9 mouse cellular contexts compared by ENCODE assay signal in the genomic region with DNA sequence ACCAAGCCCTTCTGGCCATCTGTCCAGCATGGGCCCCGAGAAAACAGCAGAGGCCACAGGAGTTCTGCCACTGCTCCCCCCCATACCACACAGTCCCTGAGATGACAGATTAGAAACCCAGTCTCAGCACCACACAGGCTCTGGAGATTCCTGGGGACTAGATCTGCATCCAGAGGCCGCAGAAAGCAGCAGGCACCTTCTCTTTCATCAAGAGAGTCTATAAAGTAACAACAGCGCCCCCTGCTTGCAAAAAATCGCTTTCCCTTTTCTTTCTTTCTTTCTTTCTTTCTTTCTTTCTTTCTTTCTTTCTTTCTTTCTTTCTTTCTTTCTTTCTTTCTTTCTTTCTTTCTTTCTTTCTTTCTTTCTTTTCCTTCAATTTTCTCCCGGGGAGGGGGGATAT. TPM values are rescaled to one million over a fixed set of nuclear protein-coding genes. Genes with fewer than 3 reads are reported as not detected.
DNase-seq lines count a peak whose midpoint lies in the region.
"Had no signal": no experiment of that assay in that cellular context is flagged by ENCODE, and none has a peak within 500 bp of the region (broad histone marks: within the 10 kb centered on the region; RNA-seq: fewer than 3 reads in every experiment).

No protein-coding gene starts in this region.

- intact Hi-C loops in left cerebral cortex, postnatal 4 days (cut with DNase I) = loop anchor here (2.0 kb wide), 1 partner anchor 95 kb away; no protein-coding TSS in a partner anchor

- peak; percentile 37 for DNase-seq in adrenal gland, postnatal 25 days
- no peak for DNase-seq in adrenal gland, adult 2 months
- peak; percentile 58 for DNase-seq in left cerebral cortex, postnatal 4 days
- no peak for DNase-seq in left cerebral cortex, adult 8-10 months (ENCODE audit: low spot score in 2 of 2)
- peak; percentile 32 to 56 for DNase-seq in cerebellum, postnatal 25 days
- peak; percentile 71 for DNase-seq in kidney, postnatal 10 days
- peak; percentile 86 for DNase-seq in retina, embryonic 14.5 days (ENCODE audit: low spot score)
- no peak for DNase-seq in frontal cortex, postnatal 10 days (ENCODE audit: low spot score in 2 of 2)

RNA-seq across cellular contexts. Expression of a gene that starts 2.1 kb away (rescaled TPM):
- not detected in 2 replicates for total RNA-seq in adrenal gland, postnatal 25 days (2021)
- under 1 TPM in 1 of 2 experiments, not detected in 1; 0.14 TPM for total RNA-seq in adrenal gland, adult 2 months (2021)
- polyA plus RNA-seq in adrenal gland, adult 2 months (2012; rRNA removed) = 0.07 TPM in 1 of 2 replicates, not detected in the other
- under 1 TPM; 0.26 to 0.62 TPM for total RNA-seq in left cerebral cortex, postnatal 4 days (2021)
- total RNA-seq in left cerebral cortex, adult 8-10 months (2022) = not detected
- polyA plus RNA-seq: liver, embryonic 15.5 days had no signal

RNA-seq across cellular contexts. Expression of a gene that starts 20.7 kb away (rescaled TPM):
- 18.7 and 27.1 TPM in 2 replicates for total RNA-seq in adrenal gland, postnatal 25 days (2021)
- 10 to 100 TPM; 20.5 to 27.0 TPM for total RNA-seq in adrenal gland, adult 2 months (2021)
- 7.8 and 9.5 TPM in 2 replicates for polyA plus RNA-seq in adrenal gland, adult 2 months (2012; rRNA removed)
- total RNA-seq in left cerebral cortex, postnatal 4 days (2021) = 10 to 100 TPM; 33.5 to 36.0 TPM
- 10 to 100 TPM; 23.4 to 30.7 (median 24.9) TPM for total RNA-seq in left cerebral cortex, adult 8-10 months (2022)

RNA-seq across cellular contexts. Expression of a gene that starts 45.5 kb away (rescaled TPM):
- total RNA-seq in adrenal gland, postnatal 25 days (2021) = 111 and 117 TPM in 2 replicates
- total RNA-seq in adrenal gland, adult 2 months (2021) = 100 to 1,000 TPM; 105 to 244 TPM
- polyA plus RNA-seq in adrenal gland, adult 2 months (2012; rRNA removed) = 115 and 133 TPM in 2 replicates
- total RNA-seq in left cerebral cortex, postnatal 4 days (2021) = 10 to 100 TPM; 27.5 to 30.5 TPM
- 10 to 100 TPM; 38.1 to 47.4 (median 43.6) TPM for total RNA-seq in left cerebral cortex, adult 8-10 months (2022)

RNA-seq across cellular contexts. Expression of a gene that starts 47.0 kb away (rescaled TPM):
- not detected in 2 replicates for total RNA-seq in adrenal gland, postnatal 25 days (2021)
- not detected for total RNA-seq in adrenal gland, adult 2 months (2021)
- not detected in 2 replicates for polyA plus RNA-seq in adrenal gland, adult 2 months (2012; rRNA removed)
- not detected for total RNA-seq in left cerebral cortex, postnatal 4 days (2021)
- total RNA-seq in left cerebral cortex, adult 8-10 months (2022) = not detected
- polyA plus RNA-seq: liver, embryonic 15.5 days had no signal

RNA-seq across cellular contexts. Expression of a gene that starts 56.3 kb away (rescaled TPM):
- 1.0 and 1.2 TPM in 2 replicates for total RNA-seq in adrenal gland, postnatal 25 days (2021)
- under 1 TPM; 0.81 to 0.93 TPM for total RNA-seq in adrenal gland, adult 2 months (2021)
- polyA plus RNA-seq in adrenal gland, adult 2 months (2012; rRNA removed) = 3.5 and 4.9 TPM in 2 replicates
- under 1 TPM; 0.44 to 0.72 TPM for total RNA-seq in left cerebral cortex, postnatal 4 days (2021)
- total RNA-seq in left cerebral cortex, adult 8-10 months (2022) = 1 to 10 TPM; 1.0 to 1.9 (median 1.4) TPM

Comparison
In these comparisons a context has a peak if more than half of its experiments do, and no peak if none do; other contexts are left out.
1. DNase-seq: peak in adrenal gland, postnatal 25 days (single experiment), left cerebral cortex, postnatal 4 days (single experiment), cerebellum, postnatal 25 days (2 of 2), kidney, postnatal 10 days (single experiment) and retina, embryonic 14.5 days (single experiment); none in adrenal gland, adult 2 months (single experiment), left cerebral cortex, adult 8-10 months (0 of 2) and frontal cortex, postnatal 10 days (0 of 2).